Mouse (Mus musculus) C2C12 (cell line): Measurements from ENCODE around the gene Rfc4.
"Not testable (repeated sequence)": the region's sequence is repeated elsewhere in the genome, so short reads cannot be mapped to it uniquely, and the experiment has no call there.

Source experiments
- CEBPB ChIP-seq: IDR thresholded peaks from one replicate; pipeline ENCODE4 v1.6.1; 2011; ENCODE audit warnings: low read depth, mild to moderate bottlenecking, control low read depth, moderate library complexity
- CTCF ChIP-seq: IDR thresholded peaks from one replicate; pipeline ENCODE4 v1.5.1; 2011; ENCODE audit not compliant: control insufficient read depth, insufficient read depth, insufficient read length
- FOSL1 ChIP-seq: IDR thresholded peaks from one replicate; pipeline ENCODE4 v1.8.0; 2011; ENCODE audit warnings: mild to moderate bottlenecking, low read length; ENCODE audit not compliant: poor library complexity, insufficient read depth, severe bottlenecking
- MAX ChIP-seq: IDR thresholded peaks from one replicate; pipeline ENCODE4 v1.6.1; 2011; ENCODE audit warnings: mild to moderate bottlenecking, control low read depth
- MYOD1 ChIP-seq: IDR thresholded peaks from one replicate; pipeline ENCODE4 v1.6.1; 2011; ENCODE audit warnings: low read depth; ENCODE audit not compliant: control insufficient read depth, insufficient read length
- MYOG ChIP-seq: IDR thresholded peaks from one replicate; pipeline ENCODE4 v1.6.1; 2011; ENCODE audit not compliant: control insufficient read depth, insufficient read length; ENCODE audit errors: extremely low read depth
- USF1 ChIP-seq: IDR thresholded peaks from one replicate; pipeline ENCODE4 v1.6.1; 2011; ENCODE audit warnings: low read depth, mild to moderate bottlenecking, control low read depth, moderate library complexity

DNA sequence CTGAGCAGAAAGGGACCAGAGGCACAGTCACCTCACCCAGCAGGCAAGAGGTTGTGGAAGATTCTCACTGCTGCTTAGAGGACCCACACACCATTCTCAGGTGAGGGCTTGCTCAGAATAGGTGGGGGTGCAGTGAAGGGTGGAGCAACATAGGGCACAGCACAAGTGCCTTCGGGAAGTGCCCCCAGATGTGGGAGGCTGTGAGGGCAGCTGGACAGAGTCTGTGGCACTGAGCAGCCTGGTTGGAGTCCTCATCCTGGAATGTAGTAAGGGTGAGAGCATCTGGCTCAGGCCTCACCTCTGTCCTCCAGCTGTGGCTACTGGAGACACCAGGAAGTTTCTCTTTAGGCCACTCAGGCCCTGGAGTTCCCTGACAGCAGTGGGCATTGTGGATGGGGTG lies 30.7 kb downstream of the Rfc4 start:
- TF ChIP-seq CTCF, MAX, USF1, CEBPB, MYOD1, MYOG, FOSL1: not testable (repeated sequence)
